Mouse (Mus musculus): ENCODE data around the gene Bap1. TPM values are rescaled to one million over a fixed set of nuclear protein-coding genes. Genes with fewer than 3 reads are reported as not detected.

Gene Bap1
- total RNA-seq (2014; fragmentation: Nextera tagmentation) (29.9 and 40.9 TPM in 2 replicates), total RNA-seq (2017) (47.9 and 54.8 TPM in 2 replicates)

DNA sequence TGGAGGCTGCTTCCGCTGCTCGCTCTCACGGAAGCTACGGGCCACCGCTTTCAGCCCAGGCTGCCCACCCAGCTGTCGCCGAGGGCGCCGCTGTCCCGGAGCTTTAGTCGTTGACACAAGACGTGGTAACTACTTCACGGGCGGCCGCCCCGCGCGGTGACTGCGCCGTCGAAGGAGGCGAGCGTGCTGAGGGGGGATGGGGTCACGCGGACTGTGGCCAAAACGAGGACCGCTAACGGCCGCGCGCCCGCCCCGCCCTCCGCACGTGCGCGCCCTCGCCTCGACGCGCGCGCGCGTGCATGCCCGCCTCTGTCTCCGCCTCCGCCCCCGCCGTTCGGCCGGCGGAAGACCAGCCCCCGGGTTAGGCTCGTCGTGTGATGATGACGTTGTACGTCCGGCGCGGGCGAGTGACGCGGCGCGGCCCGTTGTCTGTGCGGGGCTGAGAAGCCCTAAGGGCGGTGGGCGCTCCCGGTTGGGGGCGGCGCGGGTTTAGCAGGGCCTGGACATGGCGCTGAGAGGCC lies at the start of gene Bap1, which contains the start of gene Phf7:
TSS of gene Bap1 (plus strand) at position 367 of the 521 bp plus-strand sequence.
TSS of gene Phf7 (minus strand) at position 234 of the 521 bp plus-strand sequence.
- ATAC-seq (replicated peaks; ENCODE audit: poor library complexity, severe bottlenecking), result peak; percentile 91

DNA sequence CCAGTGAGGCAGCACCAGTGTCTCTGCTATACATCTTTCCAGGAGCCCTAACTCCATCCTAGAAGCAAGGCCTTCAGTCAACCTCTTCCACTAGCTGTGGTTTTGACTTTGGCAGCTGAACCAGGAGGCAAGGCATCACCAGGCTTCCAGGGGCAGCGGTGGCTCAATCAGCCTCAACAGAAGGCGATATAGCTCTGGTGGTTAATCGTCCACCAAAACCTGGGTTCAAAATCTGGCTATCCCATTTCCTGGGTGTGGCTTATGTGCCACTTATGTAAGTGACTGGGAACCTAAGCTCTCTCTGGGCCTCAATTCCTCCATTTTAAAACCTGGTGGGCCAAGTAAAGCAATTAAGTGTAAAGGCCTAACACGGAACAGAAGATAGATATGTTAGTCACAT lies 46.4 kb upstream of the Bap1 start:
- ATAC-seq (replicated peaks; ENCODE audit: poor library complexity, severe bottlenecking), result peak; percentile 6; the same call in 1 of the 2 replicates

DNA sequence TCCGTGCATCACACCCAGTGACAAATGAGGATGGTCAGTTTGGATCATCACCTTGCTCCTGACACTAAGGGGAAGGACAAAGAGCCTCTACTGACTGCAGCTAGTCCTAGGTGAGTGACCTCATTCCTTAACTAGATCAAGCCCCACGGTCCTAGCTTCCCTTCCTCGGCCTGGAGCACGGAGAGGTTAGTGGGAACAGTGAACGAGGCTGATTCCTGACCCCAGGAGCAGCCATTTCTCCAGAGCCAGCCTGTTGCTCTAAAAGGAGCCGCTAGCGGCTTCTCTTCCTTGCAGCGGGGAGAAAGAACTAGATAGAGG lies 46.0 kb upstream of the Bap1 start:
- peak; percentile 12; the same call in 1 of the 2 replicates for ATAC-seq (replicated peaks; ENCODE audit: poor library complexity, severe bottlenecking)

DNA sequence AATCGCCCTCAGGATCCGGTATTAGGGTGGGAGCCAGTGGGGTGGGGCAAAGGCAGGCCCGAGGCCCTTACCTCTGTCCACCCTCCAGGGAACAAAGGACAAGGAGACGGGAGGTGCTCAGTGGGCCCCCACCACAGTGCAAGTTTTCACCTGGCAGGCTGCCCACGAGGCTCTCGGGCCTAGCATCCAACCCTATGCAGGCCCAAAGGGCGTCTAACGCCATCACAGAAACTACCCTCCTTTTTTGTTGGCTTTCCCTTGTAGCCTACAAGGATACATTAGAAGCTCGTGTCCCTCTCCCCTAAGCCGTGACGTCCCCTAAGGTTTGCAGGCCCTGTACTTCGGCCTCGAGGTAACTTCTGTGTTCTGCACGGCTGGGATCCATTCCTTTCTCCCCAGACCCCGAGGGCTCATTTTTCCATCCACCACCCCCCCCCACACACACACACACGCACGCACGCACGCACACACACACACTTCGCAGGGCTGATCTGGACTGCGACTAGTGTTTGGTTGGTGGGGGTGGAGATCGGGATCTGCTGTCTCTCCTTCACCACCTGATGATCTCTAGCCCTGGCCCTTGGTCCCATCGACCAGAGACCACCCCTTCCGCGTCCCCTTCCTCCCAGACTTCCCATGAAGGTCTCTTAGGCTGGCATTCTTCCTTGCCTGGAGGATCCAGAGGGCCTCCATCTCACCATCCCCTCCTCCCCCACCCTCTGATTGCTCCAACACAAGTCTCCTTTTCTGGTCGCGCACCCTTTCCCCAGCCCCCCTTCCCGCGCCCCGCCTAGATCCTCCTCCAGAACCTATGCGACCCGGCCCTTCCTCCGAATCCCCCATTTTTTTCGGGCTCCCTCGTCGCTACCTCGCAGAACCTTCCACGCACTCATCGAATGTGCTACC lies 45.4 kb upstream of the Bap1 start:
- ATAC-seq (replicated peaks; ENCODE audit: poor library complexity, severe bottlenecking), result peak; percentile 31

DNA sequence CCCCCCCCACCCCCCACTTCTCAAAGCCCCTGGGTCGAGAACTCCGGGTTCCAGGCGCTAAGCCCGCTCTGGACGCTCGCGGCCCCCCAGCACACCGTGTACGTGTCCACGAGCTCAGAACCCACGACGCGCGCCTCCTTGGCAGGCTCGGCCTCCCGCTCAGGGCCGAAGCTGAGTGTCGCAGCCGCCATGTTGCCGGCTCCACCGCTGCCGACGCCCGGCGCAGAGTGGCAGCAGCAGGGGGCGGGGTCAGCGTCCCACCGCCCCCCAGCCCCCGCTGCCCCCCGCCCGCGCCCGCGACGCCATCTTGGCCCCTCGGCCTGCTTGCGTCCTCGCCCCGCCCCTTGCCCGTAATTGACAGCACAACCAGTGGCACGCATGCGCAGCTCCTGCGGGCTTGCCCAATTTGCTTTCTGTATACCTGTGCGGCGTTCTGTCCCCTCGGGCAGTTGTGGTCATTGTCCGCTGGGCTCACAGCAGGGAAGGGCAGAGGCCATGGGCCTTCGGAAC lies 44.7 kb upstream of the Bap1 start:
- peak; percentile 80 for ATAC-seq (replicated peaks; ENCODE audit: poor library complexity, severe bottlenecking)

DNA sequence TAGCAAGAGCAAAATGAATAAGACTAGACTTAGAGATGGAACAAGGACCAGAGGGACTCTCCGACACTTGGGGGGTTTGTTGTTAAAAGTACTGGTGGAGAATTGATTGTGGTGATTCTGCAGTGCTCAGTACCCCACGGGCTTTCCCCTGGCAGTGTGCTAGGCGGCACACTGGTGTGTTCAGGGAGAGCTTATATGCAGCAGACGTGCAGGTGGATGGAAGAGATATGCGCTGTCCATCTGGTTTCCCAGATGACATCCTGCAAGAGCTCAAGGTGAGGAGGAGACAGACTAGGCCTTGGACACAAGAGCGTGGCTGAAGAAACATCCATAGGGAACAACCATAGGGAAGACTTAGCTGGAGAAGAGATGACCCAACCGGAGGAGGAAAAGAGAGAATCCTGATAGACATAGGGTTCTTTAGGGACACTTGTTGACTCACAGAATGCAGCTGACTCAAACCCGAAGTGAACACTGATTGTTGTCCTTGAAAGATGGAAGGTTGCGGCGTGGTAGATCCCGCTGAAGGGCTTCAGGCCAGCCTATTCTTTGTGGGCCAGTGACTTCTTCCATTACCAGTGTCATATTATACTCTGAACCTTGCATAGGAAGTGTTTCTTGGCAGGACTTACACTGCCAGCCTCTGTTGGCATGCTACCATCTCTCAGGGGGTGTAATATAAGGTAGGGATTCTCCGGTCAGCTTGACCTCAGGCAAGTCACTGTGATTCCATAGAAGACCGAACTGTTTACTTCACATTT lies 44.0 kb upstream of the Bap1 start:
- no peak for ATAC-seq (replicated peaks; ENCODE audit: poor library complexity, severe bottlenecking)

DNA sequence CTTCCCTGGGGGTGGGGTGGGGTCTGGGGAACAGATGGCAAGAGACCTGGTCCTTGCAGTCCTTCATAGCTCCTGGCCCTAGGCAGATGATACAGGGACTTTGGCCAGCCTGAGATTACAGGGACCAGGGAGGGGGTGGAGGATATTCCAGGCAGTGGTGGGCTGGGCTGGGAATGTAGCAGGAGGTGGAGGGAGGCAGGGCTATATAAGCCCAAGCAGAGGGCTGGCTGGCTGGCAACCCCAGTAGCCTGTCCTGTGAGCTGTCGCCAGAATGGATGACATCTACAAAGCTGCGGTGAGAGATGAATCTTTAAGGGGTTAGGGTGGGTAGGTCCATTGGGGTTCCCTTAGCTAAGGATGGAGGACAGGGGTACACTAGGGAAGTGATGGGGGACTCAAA lies 43.2 kb upstream of the Bap1 start, which contains the start of gene Tnnc1:
TSS of gene Tnnc1 (plus strand) at position 229 of the 400 bp plus-strand sequence.
- no peak for ATAC-seq (replicated peaks; ENCODE audit: poor library complexity, severe bottlenecking)

DNA sequence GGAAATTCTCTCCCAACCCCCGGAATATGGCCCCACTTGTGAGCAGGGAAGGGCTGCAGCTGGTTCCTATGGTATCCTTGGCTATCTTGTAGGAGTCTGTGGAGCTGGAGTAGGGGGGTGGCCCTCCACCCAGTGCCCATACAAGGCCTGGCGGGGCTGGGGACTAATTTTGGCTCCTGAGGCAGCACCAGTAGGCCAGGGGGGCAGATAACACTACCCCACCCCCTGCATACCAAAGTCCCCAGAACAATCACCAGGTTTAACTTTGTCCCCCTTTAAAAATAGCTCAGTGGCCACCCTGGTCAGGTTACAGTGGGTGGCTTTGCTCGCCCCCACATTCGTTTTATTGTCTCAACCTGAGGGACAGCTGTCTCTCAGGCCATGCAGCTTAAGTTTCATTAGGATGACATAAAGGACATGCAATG lies 42.1 kb upstream of the Bap1 start:
- no peak for ATAC-seq (replicated peaks; ENCODE audit: poor library complexity, severe bottlenecking)

DNA sequence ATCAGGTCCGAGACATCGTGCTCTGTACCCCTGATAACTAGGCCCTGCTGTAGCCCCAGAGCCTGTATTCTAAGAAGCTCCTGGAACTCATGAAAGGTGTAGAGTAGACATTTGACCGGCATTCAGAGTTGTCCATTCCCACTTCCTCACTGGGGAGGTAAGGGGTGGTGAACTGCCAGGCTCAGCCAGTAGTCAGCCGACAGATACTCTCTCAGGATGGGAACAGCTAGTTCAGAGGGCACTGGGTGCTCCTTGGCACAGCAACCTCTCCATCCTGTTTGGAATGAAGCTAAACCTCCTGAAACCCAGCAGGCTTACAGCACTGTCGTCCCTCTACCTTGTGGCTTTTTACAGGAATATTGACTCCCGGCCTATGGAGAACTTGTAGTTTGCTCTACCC lies 39.4 kb upstream of the Bap1 start:
- no peak for ATAC-seq (replicated peaks; ENCODE audit: poor library complexity, severe bottlenecking)

DNA sequence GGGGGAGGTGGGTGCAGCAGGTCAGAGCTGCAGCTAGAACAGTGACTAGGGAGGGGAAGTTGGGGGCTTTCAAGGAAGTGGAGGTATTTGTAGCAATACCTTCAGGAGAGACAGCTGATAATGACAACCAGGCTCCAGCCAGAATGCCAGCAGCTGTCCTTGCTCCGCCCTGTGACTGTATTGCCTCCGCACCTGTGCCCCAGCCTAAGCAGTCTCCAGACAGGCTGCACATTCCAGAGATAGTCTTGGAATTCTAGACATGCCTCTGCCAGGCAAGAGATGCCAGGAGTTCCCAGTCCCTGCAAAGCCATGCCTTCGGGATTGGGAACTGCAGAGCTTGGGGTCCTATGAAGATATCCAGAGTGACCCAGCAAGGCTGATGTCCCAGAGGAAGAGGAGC lies 38.8 kb upstream of the Bap1 start:
- ATAC-seq (replicated peaks; ENCODE audit: poor library complexity, severe bottlenecking), result no peak

DNA sequence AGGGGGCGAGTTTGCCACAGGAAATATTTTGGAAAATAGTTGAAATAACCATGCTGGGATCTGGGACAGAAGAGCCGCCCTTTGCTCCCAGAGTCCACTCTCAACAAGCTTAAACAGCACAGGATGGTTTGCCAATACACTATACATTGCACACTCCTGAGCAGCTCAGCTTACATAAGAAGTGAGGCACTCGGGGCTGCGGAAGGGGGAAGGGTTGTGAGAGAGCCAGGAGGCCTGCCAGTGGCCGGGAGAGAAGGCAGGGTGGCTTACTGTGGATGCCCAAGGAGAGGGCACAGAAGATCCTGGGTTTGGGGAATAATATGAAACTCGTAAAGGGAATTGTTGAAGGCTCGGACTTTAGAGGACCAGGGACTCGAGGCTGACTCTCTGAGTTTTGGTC lies 37.4 kb upstream of the Bap1 start:
- ATAC-seq (replicated peaks; ENCODE audit: poor library complexity, severe bottlenecking), result no peak

DNA sequence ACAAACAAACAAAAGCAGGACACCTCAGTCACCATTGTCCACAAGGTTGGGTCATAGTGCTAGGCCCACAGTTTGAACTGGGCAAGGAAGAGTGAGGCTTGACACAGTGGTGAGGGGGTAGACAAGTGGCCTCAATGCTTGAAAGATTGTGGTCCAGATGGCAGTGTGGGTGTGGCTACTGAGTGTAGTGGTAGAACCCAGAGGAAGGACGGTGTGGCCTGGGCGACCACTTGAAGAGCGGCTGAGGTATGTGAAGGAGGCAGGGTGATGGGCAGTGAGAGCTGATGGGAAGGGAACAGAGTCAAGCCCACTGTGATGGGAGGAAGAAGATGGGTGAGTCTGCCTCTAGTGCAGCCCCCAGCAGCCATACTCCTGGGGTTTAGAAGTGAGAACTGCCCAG lies 36.6 kb upstream of the Bap1 start:
- no peak for ATAC-seq (replicated peaks; ENCODE audit: poor library complexity, severe bottlenecking)

DNA sequence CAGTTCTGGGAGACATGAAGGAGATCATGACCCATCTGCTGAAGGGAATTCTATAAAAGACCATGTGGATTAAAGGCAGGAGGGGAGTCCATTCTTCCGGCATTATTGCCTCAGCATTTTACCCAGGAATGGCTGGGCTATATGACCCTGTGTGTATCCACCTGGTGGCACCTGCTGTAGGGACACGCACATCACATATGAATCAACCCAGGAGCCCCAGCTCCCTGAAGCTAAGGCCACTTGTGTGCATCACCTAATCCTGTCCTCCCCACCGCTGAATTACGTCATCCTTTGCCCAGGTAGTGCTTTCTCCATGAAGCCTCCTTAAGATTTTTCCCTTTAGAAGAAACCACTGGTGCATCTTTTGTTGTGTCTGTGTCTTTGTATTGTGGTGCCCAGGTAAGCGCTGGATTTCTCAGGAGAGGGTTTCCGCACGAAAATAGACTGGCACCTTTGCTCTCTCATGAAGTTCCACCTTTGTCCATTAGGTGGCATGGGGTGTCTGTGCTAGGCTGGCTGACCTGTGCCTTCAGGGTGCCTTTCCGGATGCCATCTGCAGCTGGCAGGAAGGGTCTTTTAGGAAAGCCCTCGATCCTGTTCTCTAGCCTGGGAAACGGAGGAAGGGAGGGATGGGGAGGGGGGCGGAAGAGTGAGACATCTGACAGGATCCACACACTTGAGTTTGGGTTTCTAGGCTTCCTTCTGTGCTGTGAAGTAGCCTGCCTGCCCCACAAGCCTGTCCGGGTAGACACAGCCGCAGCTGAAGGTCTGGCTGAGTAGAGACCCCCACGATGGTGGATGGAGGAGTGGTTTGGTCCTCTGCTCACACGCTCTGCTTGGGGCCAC lies 35.9 kb upstream of the Bap1 start:
- peak; percentile 61 for ATAC-seq (replicated peaks; ENCODE audit: poor library complexity, severe bottlenecking)

DNA sequence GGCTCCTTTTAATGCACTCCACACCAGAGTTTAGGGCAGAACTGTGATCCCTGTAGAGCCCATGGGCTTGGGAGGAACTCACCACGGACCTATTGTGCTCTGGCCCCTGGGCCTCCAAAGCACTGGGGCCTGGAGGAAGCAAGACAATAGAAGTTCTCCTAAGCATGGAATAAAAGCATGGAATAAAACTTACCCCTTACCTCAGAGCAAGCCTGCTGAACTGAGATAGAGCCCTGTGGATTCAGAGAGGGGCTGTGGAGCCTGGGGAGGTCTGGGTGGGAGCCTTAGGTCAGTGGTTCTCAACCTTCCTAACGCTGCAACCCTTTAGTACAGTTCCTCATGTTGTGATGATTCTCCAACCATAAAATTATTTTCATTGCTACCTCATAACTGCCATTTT lies 34.4 kb upstream of the Bap1 start, which contains the start of gene Nisch:
TSS of gene Nisch (minus strand) at position 101 of the 400 bp plus-strand sequence.
- ATAC-seq (replicated peaks; ENCODE audit: poor library complexity, severe bottlenecking), result no peak

DNA sequence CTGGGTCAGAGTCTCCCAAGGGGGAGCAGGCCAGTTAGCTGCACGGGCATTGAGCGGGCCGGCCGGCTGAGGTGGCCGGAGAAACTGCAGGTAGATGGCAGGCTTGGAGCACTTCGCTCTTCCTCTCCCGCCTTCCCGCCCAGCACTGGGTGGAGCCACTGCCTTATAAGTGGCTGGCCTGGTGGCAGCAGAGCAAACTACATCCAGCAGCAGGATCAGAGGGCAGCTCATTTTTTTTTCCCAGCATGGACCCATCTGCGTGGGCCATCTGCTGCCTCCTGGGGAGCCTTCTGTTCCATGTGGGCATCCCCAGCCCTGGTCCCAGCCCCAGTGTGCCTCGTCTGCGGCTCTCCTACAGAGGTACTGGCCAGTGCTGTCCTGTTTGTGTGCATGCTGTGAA lies 33.6 kb upstream of the Bap1 start, which contains the start of gene Sema3g:
TSS of gene Sema3g (plus strand) at position 195 of the 400 bp plus-strand sequence.
- peak; percentile 83 for ATAC-seq (replicated peaks; ENCODE audit: poor library complexity, severe bottlenecking)

DNA sequence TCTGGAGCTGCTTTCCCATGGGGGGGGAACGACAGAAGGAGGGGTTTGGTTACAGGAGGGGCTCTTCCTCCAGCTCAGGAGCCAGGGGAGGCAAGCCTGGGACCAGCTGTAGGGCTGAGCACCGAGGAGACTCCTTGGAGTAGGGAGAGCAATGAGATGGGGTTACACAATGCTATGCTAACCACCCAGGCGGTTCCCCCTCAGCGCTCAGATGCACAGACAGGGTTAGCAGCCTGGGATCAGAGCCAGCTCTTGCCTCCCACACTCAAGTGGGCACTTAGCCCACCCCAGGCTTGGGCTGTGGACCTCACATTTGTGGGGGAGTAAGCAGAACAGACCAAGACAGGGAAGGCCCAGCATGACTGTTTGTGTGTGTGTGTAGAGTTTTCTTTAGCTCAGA lies 24.3 kb upstream of the Bap1 start:
- ATAC-seq (replicated peaks; ENCODE audit: poor library complexity, severe bottlenecking), result peak; percentile 75

DNA sequence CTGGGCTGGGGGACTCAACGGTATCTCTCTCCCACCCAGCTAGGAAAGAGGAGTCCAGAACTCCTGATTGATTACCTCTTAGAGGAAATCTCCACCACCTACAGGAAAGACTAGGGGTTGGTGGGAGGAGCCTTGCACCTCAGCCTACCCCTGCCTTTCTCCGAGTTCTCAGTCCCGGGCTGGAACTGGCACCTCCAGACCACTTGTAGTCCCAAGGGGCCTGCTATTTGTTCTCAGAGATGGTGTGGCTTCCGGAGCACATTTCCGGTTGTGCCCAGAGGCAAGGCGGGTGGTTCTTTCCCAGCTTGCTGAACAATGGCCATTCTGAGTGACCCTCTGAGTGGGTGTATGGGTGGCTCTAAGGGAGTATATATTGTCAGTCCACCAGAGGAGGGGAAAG lies 23.0 kb upstream of the Bap1 start:
- ATAC-seq (replicated peaks; ENCODE audit: poor library complexity, severe bottlenecking), result peak; percentile 52

DNA sequence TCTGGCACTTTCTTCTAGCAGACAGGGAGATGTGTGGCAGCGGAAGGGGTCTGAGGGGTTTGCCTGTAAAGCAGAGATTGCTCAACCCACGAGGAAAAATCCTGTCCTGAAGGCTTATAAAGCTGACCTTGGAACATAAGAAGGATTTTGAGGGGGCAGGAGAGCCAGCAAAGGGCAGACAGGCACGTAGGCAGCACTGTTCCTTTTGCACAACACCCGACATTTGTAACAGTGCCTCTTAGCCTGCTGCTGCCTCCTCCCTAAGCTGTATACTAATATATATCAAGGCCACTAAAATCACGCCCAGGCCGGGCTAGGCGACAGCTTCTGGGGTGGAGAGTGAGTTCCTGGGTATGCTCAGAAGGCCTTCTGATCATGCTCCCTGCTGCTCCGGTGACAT lies 20.8 kb upstream of the Bap1 start:
- ATAC-seq (replicated peaks; ENCODE audit: poor library complexity, severe bottlenecking), result no peak

DNA sequence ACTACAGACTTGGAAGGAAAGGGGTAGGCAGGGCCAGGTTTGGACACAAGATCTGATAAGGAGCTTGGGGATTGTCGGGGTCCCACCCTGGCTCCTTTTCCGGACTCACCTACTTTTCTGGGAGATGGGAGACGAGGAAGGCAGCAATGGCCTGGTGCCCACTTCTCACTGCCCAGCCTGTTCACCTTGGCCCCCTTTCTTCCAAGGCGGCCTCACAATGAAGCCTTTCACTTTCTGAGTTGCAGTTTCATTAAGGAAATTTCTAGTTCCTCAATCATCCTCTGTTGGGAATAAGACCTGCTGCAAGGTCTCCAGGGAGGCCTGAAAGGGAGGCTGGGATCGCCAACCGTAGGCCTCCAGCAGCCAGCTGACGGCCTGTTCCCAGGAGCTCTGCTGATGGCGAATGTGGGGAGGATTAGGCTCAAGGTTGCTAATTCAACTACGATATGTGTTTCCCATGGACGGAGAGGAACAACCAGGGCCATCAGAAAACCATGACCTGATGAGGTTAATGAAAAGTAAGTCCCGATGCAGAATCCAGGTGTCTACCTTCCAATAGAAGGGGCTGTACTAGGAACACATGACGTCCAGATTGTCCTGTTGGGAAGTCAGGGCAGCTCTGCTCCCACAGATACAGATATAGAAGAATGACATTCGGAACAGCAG lies 18.7 kb upstream of the Bap1 start:
- ATAC-seq (replicated peaks; ENCODE audit: poor library complexity, severe bottlenecking), result peak; percentile 11; the same call in 1 of the 2 replicates
